Mouse (Mus musculus): ENCODE results near the gene Ric1. TPM values are rescaled to one million over a fixed set of nuclear protein-coding genes. Genes with fewer than 3 reads are reported as not detected.

Gene Ric1
- polyA plus RNA-seq, 1 experiment from 2014 or later, result 15.9 TPM

DNA sequence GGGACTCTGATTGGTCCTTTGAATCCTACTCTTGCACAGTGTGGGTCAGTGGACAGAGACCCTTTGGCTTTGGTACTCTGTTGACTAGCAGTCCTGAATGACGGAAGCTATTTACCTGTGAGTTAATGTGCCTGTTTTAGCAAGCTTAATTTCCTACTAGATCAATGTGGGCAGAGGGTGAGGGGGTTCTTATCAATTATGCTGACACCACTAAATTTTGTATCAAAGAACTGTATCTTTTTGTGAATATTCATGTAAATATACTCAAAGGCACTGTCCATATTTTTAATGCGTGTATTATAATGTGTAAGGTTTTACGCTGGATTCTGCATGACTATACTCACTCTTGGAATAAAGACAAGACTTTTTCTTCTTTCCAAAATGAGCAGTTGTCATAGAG, 82.6 kb downstream of the Ric1 start:
- H3K4me2 ChIP-seq, result no peak overlapping the region
- WGBS, result 93% methylated on average over 3 of the region's 3 CpGs
- no peak overlapping the region for H3K9ac ChIP-seq
- TF ChIP-seq CTCF (IDR thresholded peaks at IDR 0.05; ENCODE audit: low read depth), result no peak
- no peaks in the 10 kb centered on the region for H3K9me3 ChIP-seq (ENCODE audit: low read depth, low read length)
- no peaks in the 10 kb centered on the region for H3K4me1 ChIP-seq (ENCODE audit: insufficient read depth)
- H3K36me3 ChIP-seq (ENCODE audit: insufficient read depth), result peaks cover 48% of the 10 kb centered on the region
- ATAC-seq (ENCODE audit: insufficient read depth) (no peak), DNase-seq (no peak)
- no peak overlapping the region for H3K4me3 ChIP-seq (ENCODE audit: low read depth, low read length)
- H3K27me3 ChIP-seq (ENCODE audit: insufficient read depth, low read length), result no peaks in the 10 kb centered on the region
- no peak overlapping the region for H3K27ac ChIP-seq (ENCODE audit: low read depth)

DNA sequence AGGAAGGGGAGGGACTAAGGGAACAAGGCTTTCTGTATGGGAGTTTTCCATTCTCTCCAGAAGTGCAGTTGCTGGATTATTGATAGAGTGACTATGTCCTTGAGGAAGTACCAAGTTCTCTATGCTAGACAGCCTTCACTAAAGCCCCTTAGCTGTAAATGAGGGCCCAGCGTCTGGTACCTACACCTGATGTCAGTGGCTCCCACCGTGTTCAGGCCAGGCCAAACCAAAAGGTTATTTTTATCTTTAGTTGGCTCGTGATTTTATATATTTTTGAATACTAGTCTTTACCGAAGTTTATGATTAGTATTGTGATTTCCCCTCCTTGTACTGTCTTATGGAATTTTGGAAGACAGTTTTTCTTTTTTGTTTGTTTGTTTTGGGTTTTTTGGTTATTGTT, 85.4 kb downstream of the Ric1 start:
- H3K4me3 ChIP-seq (ENCODE audit: low read depth, low read length), result no peak overlapping the region
- WGBS, result 88% methylated on average over 4 of the region's 4 CpGs
- no peaks in the 10 kb centered on the region for H3K4me1 ChIP-seq (ENCODE audit: insufficient read depth)
- H3K27ac ChIP-seq (ENCODE audit: low read depth), result no peak overlapping the region
- no peak for ATAC-seq (ENCODE audit: insufficient read depth)
- H3K27me3 ChIP-seq (ENCODE audit: insufficient read depth, low read length), result no peaks in the 10 kb centered on the region
- no peak for DNase-seq
- H3K4me2 ChIP-seq, result no peak overlapping the region
- H3K9ac ChIP-seq, result no peak overlapping the region
- H3K36me3 ChIP-seq (ENCODE audit: insufficient read depth), result peaks cover 41% of the 10 kb centered on the region
- no peaks in the 10 kb centered on the region for H3K9me3 ChIP-seq (ENCODE audit: low read depth, low read length)
- no peak for TF ChIP-seq CTCF (IDR thresholded peaks at IDR 0.05; ENCODE audit: low read depth)

DNA sequence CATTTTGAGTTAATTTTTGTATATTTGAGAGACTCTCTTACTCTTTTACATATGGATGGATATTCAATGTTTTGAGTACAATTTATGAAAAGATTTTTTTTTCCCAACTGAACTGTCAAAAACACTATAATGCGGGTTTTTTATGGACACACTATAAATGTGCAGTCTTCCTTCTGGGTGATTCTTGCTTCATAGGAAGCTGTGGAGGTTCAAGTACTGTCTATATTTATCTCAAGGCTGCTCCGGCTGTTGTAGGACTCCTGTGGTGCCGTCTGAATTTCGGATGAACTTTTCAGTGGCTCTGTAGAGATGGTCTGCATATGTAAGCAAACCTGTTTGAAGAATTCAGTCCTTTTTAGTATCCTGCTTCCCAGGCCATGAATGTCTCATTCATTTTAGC, 86.1 kb downstream of the Ric1 start:
- ATAC-seq (ENCODE audit: insufficient read depth) (no peak), DNase-seq (no peak)
- Histone ChIP-seq H3K4me2 (no peak overlapping the region), H3K27ac (ENCODE audit: low read depth) (no peak overlapping the region), H3K9ac (no peak overlapping the region), H3K4me1 (ENCODE audit: insufficient read depth) (no peaks in the 10 kb centered on the region), H3K36me3 (ENCODE audit: insufficient read depth) (peaks cover 39% of the 10 kb centered on the region), H3K9me3 (ENCODE audit: low read depth, low read length) (no peaks in the 10 kb centered on the region), H3K27me3 (ENCODE audit: insufficient read depth, low read length) (no peaks in the 10 kb centered on the region), H3K4me3 (ENCODE audit: low read depth, low read length) (no peak overlapping the region)
- WGBS, result 80% methylated on average over 4 of the region's 4 CpGs
- TF ChIP-seq CTCF (IDR thresholded peaks at IDR 0.05; ENCODE audit: low read depth), result no peak

DNA sequence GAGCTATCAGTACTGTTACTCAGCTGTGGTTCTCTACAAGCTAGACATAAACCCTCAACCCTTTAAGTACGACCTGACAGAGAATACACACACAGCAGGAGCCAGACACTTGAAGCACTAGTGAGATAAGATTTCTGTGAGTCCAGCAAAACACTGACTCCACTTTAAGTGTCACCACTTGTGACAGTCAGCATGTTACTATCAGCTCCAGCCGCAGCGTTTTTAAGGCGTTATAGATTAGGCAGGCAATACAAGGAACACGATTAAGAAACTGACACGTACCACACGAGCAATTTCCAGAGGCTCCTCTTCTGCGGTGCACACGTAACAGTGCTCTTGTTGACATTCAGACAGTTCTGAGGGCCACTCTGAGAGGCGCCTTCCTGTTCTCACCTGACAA, 88.8 kb downstream of the Ric1 start:
- H3K9me3 ChIP-seq (ENCODE audit: low read depth, low read length), result no peaks in the 10 kb centered on the region
- no peaks in the 10 kb centered on the region for H3K4me1 ChIP-seq (ENCODE audit: insufficient read depth)
- no peak overlapping the region for H3K9ac ChIP-seq
- DNase-seq (no peak), ATAC-seq (ENCODE audit: insufficient read depth) (no peak)
- TF ChIP-seq CTCF (IDR thresholded peaks at IDR 0.05; ENCODE audit: low read depth), result no peak
- H3K4me3 ChIP-seq (ENCODE audit: low read depth, low read length), result no peak overlapping the region
- no peaks in the 10 kb centered on the region for H3K27me3 ChIP-seq (ENCODE audit: insufficient read depth, low read length)
- H3K27ac ChIP-seq (ENCODE audit: low read depth), result no peak overlapping the region
- H3K4me2 ChIP-seq, result no peak overlapping the region
- peaks cover 36% of the 10 kb centered on the region for H3K36me3 ChIP-seq (ENCODE audit: insufficient read depth)
- WGBS, result 51% methylated on average over 10 of the region's 10 CpGs

DNA sequence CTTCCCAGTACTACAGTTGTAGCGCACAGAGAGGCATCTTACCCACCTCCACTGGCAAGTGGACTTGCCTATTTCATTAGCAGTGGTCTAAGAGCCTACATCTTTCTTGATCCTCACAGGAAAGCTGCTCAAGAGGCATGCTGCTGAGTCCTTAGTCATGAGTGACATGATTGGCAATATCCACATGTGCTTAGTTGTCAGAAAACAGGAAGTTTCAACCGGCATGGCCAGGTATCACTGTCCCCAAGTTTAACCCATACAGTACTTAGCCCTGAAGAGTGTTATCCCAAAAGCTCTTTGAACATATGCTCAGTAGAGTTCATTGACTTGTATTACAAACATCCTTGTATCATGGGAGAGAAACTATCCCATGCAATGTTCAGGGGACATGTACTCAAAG, 90.0 kb downstream of the Ric1 start:
- no peak overlapping the region for H3K27ac ChIP-seq (ENCODE audit: low read depth)
- H3K9me3 ChIP-seq (ENCODE audit: low read depth, low read length), result no peaks in the 10 kb centered on the region
- no peak overlapping the region for H3K4me3 ChIP-seq (ENCODE audit: low read depth, low read length)
- H3K9ac ChIP-seq, result no peak overlapping the region
- WGBS, result 81% methylated on average over 2 of the region's 2 CpGs
- no peak for TF ChIP-seq CTCF (IDR thresholded peaks at IDR 0.05; ENCODE audit: low read depth)
- H3K36me3 ChIP-seq (ENCODE audit: insufficient read depth), result peaks cover 32% of the 10 kb centered on the region
- no peak overlapping the region for H3K4me2 ChIP-seq
- H3K4me1 ChIP-seq (ENCODE audit: insufficient read depth), result no peaks in the 10 kb centered on the region
- DNase-seq (no peak), ATAC-seq (ENCODE audit: insufficient read depth) (no peak)
- H3K27me3 ChIP-seq (ENCODE audit: insufficient read depth, low read length), result no peaks in the 10 kb centered on the region

DNA sequence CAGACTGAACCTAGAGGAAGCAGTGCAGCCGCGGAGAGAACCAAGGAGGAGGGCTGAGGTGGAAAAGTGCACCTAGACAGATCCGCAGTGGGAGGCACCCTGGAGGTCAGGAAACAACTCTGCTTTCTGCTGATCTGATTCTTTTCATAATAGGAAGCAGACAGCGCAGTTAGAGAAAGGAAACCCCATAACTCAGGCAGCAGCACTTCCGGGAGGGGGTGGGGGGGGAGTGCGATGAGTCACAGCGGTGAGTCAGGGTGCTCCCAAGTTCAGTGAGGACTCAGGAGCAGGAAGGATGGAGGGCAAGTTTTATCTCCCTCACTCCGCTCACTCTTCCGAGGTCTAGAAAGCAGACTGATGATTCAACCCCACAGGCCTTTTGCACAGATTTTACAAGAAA, 119.0 kb downstream of the Ric1 start:
- no peak overlapping the region for H3K27ac ChIP-seq (ENCODE audit: low read depth)
- H3K4me3 ChIP-seq (ENCODE audit: low read depth, low read length), result no peak overlapping the region
- peak overlapping the region; percentile 35; the same call in 1 of the 2 replicates for H3K4me2 ChIP-seq
- no peak for TF ChIP-seq CTCF (IDR thresholded peaks at IDR 0.05; ENCODE audit: low read depth)
- ATAC-seq (ENCODE audit: insufficient read depth) (0 out of 2 replicates have a peak, but pooled peaks have one; percentile 31), DNase-seq (peak; percentile 31)
- WGBS, result 38% methylated on average over 9 of the region's 9 CpGs
- H3K4me1 ChIP-seq (ENCODE audit: insufficient read depth), result no peaks in the 10 kb centered on the region
- H3K9ac ChIP-seq, result no peak overlapping the region
- H3K36me3 ChIP-seq (ENCODE audit: insufficient read depth), result no peaks in the 10 kb centered on the region
- no peaks in the 10 kb centered on the region for H3K9me3 ChIP-seq (ENCODE audit: low read depth, low read length)
- H3K27me3 ChIP-seq (ENCODE audit: insufficient read depth, low read length), result no peaks in the 10 kb centered on the region

DNA sequence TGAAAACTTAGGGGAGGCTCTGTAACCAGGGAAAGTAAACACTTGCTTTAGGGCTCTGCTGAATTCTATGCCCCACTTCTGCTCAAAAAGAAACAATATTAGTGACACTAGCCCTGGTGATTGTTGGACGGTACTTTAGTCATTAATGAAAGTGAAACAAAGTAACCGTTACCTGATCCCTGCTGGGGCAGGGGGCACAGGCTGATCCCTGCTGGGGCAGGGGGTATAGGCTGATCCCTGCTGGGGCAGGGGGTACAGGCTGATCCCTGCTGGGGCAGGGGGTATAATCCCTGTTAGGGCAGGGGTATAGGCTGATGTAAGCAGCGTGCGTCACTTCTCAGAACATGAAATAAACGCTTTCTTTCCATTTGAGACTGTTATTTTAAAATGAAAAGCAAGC, 119.4 kb downstream of the Ric1 start:
- no peak overlapping the region for H3K9ac ChIP-seq
- H3K4me2 ChIP-seq, result peak overlapping the region; percentile 7; the same call in 1 of the 2 replicates
- H3K27ac ChIP-seq (ENCODE audit: low read depth), result no peak overlapping the region
- H3K36me3 ChIP-seq (ENCODE audit: insufficient read depth), result no peaks in the 10 kb centered on the region
- TF ChIP-seq CTCF (IDR thresholded peaks at IDR 0.05; ENCODE audit: low read depth), result no peak
- no peaks in the 10 kb centered on the region for H3K9me3 ChIP-seq (ENCODE audit: low read depth, low read length)
- DNase-seq (no peak), ATAC-seq (ENCODE audit: insufficient read depth) (no peak)
- H3K4me1 ChIP-seq (ENCODE audit: insufficient read depth), result no peaks in the 10 kb centered on the region
- WGBS, result 74% methylated on average over 5 of the region's 5 CpGs
- no peaks in the 10 kb centered on the region for H3K27me3 ChIP-seq (ENCODE audit: insufficient read depth, low read length)
- H3K4me3 ChIP-seq (ENCODE audit: low read depth, low read length), result no peak overlapping the region

DNA sequence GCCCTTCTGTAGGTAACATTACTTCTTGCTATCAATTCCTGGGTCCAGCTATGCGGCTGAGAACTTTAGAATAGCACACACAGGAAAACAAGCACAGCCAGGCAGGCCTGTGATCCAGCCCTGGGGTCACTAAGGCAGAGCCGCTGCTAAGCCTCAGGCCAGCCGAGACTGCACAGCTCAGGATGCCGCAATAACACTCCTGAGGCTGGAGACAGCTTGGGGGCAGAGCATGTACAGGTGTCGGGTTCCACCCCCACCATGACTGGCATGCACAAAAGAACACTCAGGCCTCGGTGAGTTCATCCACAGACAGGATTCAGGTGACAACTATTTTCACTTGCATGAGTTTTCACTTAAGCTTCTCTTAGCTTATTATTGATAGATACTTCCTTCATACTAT, 120.1 kb downstream of the Ric1 start:
- Histone ChIP-seq H3K36me3 (ENCODE audit: insufficient read depth) (no peaks in the 10 kb centered on the region), H3K4me1 (ENCODE audit: insufficient read depth) (no peaks in the 10 kb centered on the region), H3K9me3 (ENCODE audit: low read depth, low read length) (no peaks in the 10 kb centered on the region), H3K9ac (no peak overlapping the region), H3K27ac (ENCODE audit: low read depth) (no peak overlapping the region), H3K4me2 (no peak overlapping the region), H3K27me3 (ENCODE audit: insufficient read depth, low read length) (no peaks in the 10 kb centered on the region), H3K4me3 (ENCODE audit: low read depth, low read length) (no peak overlapping the region)
- DNase-seq, result no peak
- WGBS, result 55% methylated on average over 6 of the region's 6 CpGs
- ATAC-seq (ENCODE audit: insufficient read depth), result no peak
- TF ChIP-seq CTCF (IDR thresholded peaks at IDR 0.05; ENCODE audit: low read depth), result no peak
